Mouse (Mus musculus): ENCODE results near the gene Babam2. TPM values are rescaled to one million over a fixed set of nuclear protein-coding genes. Genes with fewer than 3 reads are reported as not detected.

Gene Babam2
- polyA plus RNA-seq, 1 experiment from 2014 or later, result 35.7 TPM

DNA sequence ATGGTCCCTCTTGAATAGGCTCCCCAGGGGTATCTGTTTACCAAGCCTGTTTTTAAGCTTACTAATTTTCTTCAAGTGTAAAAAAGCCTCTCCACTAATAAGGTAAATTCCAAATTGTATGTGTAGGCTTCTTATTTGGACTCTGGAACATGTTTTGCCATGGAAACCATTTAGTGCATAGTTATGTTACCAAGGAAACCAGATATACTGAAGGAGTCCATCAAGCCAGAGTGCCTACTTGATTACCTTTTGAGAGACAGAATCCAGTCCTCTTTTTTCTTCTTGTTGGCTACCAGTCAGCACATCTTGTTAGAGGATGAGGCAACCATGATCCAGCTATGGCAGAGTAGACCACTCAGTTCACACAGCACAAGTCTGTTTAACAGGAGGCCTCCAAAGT is 222.6 kb downstream of the Babam2 start:
- Histone ChIP-seq H3K27me3 (ENCODE audit: low read depth, poor library complexity, severe bottlenecking) (no peaks in the 10 kb centered on the region), H3K36me3 (no peaks in the 10 kb centered on the region), H3K9me3 (replicated peaks) (no peaks in the 10 kb centered on the region), H3K4me1 (peaks cover 8% of the 10 kb centered on the region; the same call in 1 of the 2 replicates), H3K27ac (no peak overlapping the region), H3K4me3 (no peak overlapping the region)
- no peak for DNase-seq (ENCODE audit: low spot score)

DNA sequence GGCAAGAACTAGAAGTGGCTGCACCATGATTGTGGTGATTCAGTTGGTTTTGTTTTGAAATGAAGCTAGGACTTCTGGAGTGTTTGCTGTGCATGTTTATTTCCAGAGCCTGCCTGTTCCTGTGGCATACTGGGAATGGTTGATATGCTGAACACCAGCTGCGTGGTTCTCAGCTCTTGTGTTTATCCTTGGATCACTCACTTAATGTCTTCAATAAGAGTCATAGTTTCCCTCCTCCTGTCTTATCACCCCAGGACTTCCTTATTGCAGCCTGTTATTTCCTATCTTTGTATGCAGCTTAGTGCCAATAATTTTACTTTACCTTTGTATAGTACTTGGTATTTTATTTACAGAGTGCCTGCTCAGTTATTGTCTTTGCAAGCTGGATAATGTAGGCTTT is 223.4 kb downstream of the Babam2 start:
- Histone ChIP-seq H3K36me3 (no peaks in the 10 kb centered on the region), H3K9me3 (replicated peaks) (no peaks in the 10 kb centered on the region), H3K4me3 (no peak overlapping the region), H3K27ac (no peak overlapping the region), H3K4me1 (peaks cover 5% of the 10 kb centered on the region; the same call in 1 of the 2 replicates), H3K27me3 (ENCODE audit: low read depth, poor library complexity, severe bottlenecking) (no peaks in the 10 kb centered on the region)
- WGBS, result 83% methylated on average over 1 of the region's 1 CpGs
- no peak for DNase-seq (ENCODE audit: low spot score)

DNA sequence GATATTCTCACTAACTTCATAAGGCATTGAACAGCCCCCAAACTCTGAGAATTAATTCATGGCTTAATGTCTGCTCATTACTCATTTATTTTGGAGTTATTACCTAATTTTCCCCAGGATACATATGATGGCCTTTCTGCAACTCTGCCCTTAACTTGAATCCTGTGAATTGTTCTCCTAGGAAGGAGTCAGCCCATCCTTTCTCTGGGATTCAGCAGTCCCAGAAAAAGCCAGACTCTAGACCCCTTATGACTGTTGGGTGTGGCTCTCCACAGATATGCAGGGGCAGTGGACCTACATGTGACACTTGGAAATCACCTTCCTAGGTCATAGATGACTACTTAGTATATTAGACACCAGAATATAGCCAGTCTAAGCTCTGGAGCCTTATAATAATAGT is 226.6 kb downstream of the Babam2 start:
- Histone ChIP-seq H3K27ac (no peak overlapping the region), H3K4me1 (no peaks in the 10 kb centered on the region), H3K4me3 (no peak overlapping the region), H3K9me3 (replicated peaks) (no peaks in the 10 kb centered on the region), H3K27me3 (ENCODE audit: low read depth, poor library complexity, severe bottlenecking) (no peaks in the 10 kb centered on the region), H3K36me3 (no peaks in the 10 kb centered on the region)
- no peak for DNase-seq (ENCODE audit: low spot score)

DNA sequence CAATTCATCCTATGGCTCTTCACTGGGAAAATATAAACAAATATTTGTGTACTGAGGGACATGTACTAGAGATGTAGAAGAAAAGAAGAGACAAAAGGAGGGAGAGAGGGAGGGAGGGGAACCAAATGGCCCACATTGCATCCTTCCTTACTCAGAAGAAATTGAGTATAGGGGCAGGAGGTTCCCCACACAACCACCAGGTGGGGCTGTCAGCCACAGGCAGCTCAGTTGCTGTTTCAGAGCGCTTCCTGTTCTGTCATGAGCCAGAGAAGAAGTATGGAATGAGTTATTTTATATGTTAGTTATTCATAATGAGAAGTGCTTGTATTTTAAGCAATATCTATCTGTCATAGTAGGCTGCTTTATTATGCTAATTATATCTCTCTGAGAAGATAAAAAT is 229.1 kb downstream of the Babam2 start:
- DNase-seq (ENCODE audit: low spot score), result peak; percentile 41
- 90% methylated on average over 1 of the region's 1 CpGs for WGBS

DNA sequence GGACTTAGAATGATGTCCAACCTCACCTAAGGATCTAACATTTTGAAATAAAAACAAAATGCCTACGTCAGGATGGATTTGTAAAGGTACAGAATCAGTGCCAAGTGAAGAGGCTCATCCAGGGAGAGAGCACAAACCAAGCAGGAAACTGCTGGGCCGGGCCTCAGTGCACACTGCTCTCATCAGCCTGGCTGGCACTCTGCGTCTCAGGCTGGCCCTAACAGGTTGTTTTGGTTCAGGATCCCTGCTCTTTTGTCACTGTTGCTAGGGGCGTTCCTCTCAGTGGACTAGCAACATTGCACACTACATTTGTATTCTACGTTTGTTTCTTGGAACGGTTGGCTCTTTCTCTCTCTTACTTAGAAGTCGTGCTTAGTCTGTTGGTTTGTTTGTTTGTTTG is 231.5 kb downstream of the Babam2 start:
- DNase-seq (ENCODE audit: low spot score), result no peak
- 86% methylated on average over 7 of the region's 7 CpGs for WGBS
- no peaks in the 10 kb centered on the region for H3K9me3 ChIP-seq (replicated peaks)
- H3K27me3 ChIP-seq (ENCODE audit: low read depth, poor library complexity, severe bottlenecking), result no peaks in the 10 kb centered on the region
- no peak overlapping the region for H3K4me3 ChIP-seq
- H3K27ac ChIP-seq, result no peak overlapping the region
- no peaks in the 10 kb centered on the region for H3K36me3 ChIP-seq
- peaks cover 9% of the 10 kb centered on the region; the same call in 1 of the 2 replicates for H3K4me1 ChIP-seq

More for the DNA sequence above, 229.1 kb downstream of the Babam2 start:
- H3K4me1 ChIP-seq, result peaks cover 6% of the 10 kb centered on the region; the same call in 1 of the 2 replicates
- no peak overlapping the region for H3K4me3 ChIP-seq
- no peaks in the 10 kb centered on the region for H3K9me3 ChIP-seq (replicated peaks)
- H3K36me3 ChIP-seq, result no peaks in the 10 kb centered on the region
- no peaks in the 10 kb centered on the region for H3K27me3 ChIP-seq (ENCODE audit: low read depth, poor library complexity, severe bottlenecking)
- H3K27ac ChIP-seq, result no peak overlapping the region

DNA sequence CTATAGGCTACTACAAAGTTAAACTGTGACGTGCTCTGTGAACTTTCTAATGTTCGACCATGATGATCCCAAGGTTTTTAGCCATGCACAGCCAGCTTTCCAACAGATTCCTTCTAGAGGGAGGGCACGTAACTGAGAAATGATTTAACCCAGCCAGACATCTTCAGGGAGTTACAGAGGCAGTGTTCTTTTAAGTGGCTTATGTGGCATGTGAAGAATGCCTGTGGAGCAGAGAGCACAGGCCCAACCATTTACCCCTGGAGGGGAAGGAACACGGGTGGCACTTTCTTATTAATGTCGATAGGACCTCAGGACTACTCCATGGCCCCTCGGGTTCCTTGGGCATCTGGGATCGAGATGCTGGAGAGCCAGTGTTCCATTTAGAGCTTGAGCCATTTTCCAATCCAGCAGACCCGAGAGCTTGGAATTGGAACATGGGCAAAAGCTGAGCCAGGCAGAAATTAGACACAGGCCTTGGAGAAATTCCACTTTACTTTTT is 233.7 kb downstream of the Babam2 start:
- Histone ChIP-seq H3K4me1 (peaks cover 21% of the 10 kb centered on the region), H3K27me3 (ENCODE audit: low read depth, poor library complexity, severe bottlenecking) (no peaks in the 10 kb centered on the region), H3K36me3 (no peaks in the 10 kb centered on the region), H3K9me3 (replicated peaks) (no peaks in the 10 kb centered on the region), H3K27ac (no peak overlapping the region), H3K4me3 (no peak overlapping the region)
- DNase-seq (ENCODE audit: low spot score), result no peak
- 83% methylated on average over 8 of the region's 8 CpGs for WGBS

DNA sequence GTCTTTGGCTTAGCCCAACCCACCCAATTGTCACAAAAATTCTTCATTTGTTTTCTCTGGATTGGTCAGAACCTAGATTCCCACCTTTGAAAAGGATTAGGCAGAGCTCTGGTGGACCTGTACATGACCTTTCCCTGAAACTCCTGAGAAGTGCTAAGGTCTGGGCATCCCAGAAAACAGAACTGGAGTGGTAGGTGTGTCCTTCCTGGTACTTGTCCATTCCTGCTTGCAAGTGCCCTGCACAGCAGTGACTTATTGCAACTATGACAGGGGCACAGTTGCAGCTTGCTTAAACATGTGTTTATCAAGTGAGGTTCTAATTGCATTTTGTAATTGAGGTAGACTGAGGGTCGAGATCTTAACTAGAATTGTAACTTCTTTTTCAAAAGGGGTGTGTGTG is 234.2 kb downstream of the Babam2 start:
- Histone ChIP-seq H3K27ac (no peak overlapping the region), H3K9me3 (replicated peaks) (no peaks in the 10 kb centered on the region), H3K36me3 (no peaks in the 10 kb centered on the region), H3K4me3 (no peak overlapping the region), H3K27me3 (ENCODE audit: low read depth, poor library complexity, severe bottlenecking) (no peaks in the 10 kb centered on the region), H3K4me1 (peaks cover 21% of the 10 kb centered on the region)
- 83% methylated on average over 1 of the region's 1 CpGs for WGBS
- DNase-seq (ENCODE audit: low spot score), result no peak

DNA sequence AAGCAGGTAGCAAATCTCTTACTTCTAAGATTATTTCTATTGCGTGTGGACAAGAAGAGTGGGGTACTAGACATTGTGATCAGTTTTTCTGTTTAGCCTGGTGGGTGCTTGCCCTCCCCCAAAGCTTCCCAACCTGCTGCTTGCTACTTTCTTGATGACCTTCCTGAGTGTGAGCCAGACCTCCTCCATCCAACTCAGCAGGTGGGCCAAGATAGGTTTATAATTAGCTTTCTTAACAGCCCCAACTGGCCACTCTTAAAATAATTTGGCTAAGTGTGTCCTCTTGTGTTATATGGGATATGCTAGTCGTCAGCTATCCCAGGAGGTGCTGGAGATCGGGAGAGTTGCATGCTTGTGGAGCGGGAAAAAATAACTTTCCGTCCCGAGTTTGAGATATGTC is 235.8 kb downstream of the Babam2 start:
- H3K27ac ChIP-seq, result no peak overlapping the region
- H3K27me3 ChIP-seq (ENCODE audit: low read depth, poor library complexity, severe bottlenecking), result no peaks in the 10 kb centered on the region
- 92% methylated on average over 6 of the region's 6 CpGs for WGBS
- DNase-seq (ENCODE audit: low spot score), result no peak
- H3K36me3 ChIP-seq, result no peaks in the 10 kb centered on the region
- H3K4me3 ChIP-seq, result no peak overlapping the region
- no peaks in the 10 kb centered on the region for H3K9me3 ChIP-seq (replicated peaks)
- peaks cover 21% of the 10 kb centered on the region for H3K4me1 ChIP-seq

DNA sequence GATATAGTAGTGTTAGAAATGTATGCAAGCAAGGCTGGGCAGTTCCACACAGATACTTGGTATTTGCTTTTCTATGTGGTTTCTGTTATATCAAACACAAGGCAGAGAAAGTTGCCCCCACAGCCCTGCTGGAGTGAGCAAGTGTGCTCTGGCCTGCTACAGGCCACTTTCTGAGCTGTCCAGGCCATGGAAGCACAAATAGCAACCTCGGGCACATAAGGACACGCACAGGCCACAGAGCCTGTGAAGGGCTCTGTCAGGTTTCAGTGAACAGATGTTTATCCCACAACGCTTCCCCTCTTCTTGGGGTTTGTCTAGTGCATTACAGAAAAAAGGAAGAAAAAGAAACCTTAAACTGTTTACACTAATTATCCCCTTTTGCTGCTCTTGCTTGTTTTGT is 236.9 kb downstream of the Babam2 start:
- H3K27me3 ChIP-seq (ENCODE audit: low read depth, poor library complexity, severe bottlenecking), result no peaks in the 10 kb centered on the region
- peaks cover 21% of the 10 kb centered on the region for H3K4me1 ChIP-seq
- H3K36me3 ChIP-seq, result no peaks in the 10 kb centered on the region
- H3K9me3 ChIP-seq (replicated peaks), result no peaks in the 10 kb centered on the region
- peak overlapping the region; percentile 79 for H3K27ac ChIP-seq
- 79% methylated on average over 3 of the region's 3 CpGs for WGBS
- no peak overlapping the region for H3K4me3 ChIP-seq
- no peak for DNase-seq (ENCODE audit: low spot score)

DNA sequence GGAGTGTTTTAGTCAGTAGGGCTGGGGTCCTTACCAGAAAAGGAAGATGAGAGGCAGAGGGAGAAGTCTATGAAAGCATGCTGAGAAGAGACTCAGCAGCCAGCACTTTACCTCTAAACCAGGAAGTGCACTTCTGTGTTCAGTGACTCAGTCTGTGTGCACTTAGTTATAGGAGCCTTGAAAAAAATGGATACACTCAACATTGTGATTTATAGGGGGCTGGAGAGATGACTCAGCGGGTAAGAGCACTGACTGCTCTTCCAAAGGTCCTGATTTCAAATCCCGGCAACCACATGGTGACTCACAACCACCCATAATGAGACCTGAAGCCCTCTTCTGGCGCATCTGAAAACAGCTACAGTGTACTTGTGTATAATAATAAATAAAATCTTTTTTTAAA is 238.5 kb downstream of the Babam2 start:
- no peak overlapping the region for H3K4me3 ChIP-seq
- 87% methylated on average over 3 of the region's 3 CpGs for WGBS
- peaks cover 20% of the 10 kb centered on the region for H3K4me1 ChIP-seq
- no peak overlapping the region for H3K27ac ChIP-seq
- H3K9me3 ChIP-seq (replicated peaks), result no peaks in the 10 kb centered on the region
- no peaks in the 10 kb centered on the region for H3K27me3 ChIP-seq (ENCODE audit: low read depth, poor library complexity, severe bottlenecking)
- DNase-seq (ENCODE audit: low spot score), result no peak
- H3K36me3 ChIP-seq, result no peaks in the 10 kb centered on the region

DNA sequence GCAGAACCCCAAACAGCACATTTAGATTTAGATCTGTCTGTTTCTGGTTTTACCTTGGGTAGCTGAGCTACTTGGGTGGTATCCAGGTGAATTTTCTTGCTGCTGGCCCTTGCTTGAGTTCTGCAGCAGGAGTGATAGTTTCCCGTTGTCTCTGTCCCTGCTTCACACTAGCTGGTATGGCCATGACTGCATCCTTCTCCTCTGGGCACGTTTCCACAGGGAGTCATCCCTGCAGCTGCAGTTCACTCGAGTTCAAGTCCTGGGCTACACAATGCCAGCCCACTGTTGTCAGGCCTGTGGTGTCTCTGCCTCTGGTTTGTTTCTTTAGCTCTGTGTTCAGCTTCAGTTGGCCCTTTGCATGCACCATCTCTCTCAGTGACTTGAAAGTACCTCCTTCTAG is 239.0 kb downstream of the Babam2 start:
- Histone ChIP-seq H3K4me3 (no peak overlapping the region), H3K9me3 (replicated peaks) (no peaks in the 10 kb centered on the region), H3K27ac (no peak overlapping the region), H3K36me3 (no peaks in the 10 kb centered on the region), H3K4me1 (peaks cover 15% of the 10 kb centered on the region), H3K27me3 (ENCODE audit: low read depth, poor library complexity, severe bottlenecking) (no peaks in the 10 kb centered on the region)
- WGBS, result 77% methylated on average over 3 of the region's 3 CpGs
- DNase-seq (ENCODE audit: low spot score), result no peak

DNA sequence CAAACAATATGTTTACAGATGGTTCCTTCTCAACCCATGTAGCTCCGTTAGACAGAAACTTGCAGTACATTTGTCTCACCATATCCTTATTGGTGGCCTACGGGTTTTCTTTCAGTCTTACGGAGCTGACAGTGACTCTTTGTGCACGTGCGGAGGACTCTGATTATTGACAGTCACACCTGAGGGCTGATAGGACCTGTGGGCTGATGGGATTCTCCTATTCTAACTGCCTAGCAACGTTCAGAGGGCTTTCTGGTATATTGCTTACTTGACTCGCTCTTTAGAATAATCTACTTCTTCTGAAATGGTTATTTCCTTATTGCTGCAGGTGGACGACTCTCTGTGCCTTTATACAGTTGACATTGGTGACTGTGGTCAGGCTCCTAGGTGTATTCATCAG is 243.4 kb downstream of the Babam2 start:
- Histone ChIP-seq H3K36me3 (no peaks in the 10 kb centered on the region), H3K9me3 (replicated peaks) (no peaks in the 10 kb centered on the region), H3K27ac (no peak overlapping the region), H3K4me1 (no peaks in the 10 kb centered on the region), H3K4me3 (no peak overlapping the region), H3K27me3 (ENCODE audit: low read depth, poor library complexity, severe bottlenecking) (no peaks in the 10 kb centered on the region)
- WGBS, result 91% methylated on average over 8 of the region's 8 CpGs
- DNase-seq (ENCODE audit: low spot score), result no peak

DNA sequence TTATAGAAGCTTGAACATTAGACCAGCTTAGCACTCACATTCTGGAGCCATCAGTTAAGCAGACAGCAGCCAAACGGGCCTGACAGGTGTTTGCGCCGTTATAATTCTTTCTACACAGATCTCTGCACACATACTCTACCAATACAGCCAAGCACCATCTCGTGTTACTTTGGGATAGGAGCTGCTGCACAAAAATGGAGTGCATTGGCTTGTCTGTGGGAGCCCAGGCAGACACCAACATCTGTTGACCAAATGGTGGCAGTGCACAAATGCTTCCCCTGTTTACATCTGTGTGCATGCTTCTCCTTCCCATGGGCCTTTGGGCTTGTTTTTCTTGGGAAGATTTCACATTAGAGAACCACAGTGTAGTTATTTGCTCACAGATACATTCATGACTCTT is 249.7 kb downstream of the Babam2 start:
- no peaks in the 10 kb centered on the region for H3K9me3 ChIP-seq (replicated peaks)
- H3K27me3 ChIP-seq (ENCODE audit: low read depth, poor library complexity, severe bottlenecking), result no peaks in the 10 kb centered on the region
- no peak overlapping the region for H3K4me3 ChIP-seq
- no peaks in the 10 kb centered on the region for H3K36me3 ChIP-seq
- DNase-seq (ENCODE audit: low spot score), result peak; percentile 50
- 42% methylated on average over 4 of the region's 4 CpGs for WGBS
- H3K27ac ChIP-seq, result peak overlapping the region; percentile 65; the same call in 1 of the 2 replicates
- H3K4me1 ChIP-seq, result peaks cover 7% of the 10 kb centered on the region

DNA sequence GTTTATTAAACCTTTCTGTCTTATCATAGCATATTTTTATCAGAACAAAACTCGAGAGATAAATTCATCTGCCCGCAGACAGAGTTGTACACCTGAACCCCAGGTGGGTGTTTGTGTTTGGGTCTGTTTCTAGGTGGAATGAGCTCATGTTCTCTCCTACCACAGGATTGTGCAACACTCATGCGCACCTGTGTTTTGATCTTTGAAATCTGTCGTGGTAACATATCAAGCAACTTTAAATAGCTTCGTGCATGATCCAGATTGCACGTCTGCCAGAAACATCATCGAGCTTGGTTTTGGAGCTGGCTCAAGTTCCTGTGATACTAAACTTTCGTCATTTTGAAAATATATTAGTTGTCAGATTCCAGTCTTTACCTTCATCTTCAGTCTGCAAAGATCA is 251.9 kb downstream of the Babam2 start:
- no peak for DNase-seq (ENCODE audit: low spot score)
- Histone ChIP-seq H3K9me3 (replicated peaks) (no peaks in the 10 kb centered on the region), H3K27me3 (ENCODE audit: low read depth, poor library complexity, severe bottlenecking) (no peaks in the 10 kb centered on the region), H3K27ac (no peak overlapping the region), H3K4me1 (peaks cover 7% of the 10 kb centered on the region), H3K36me3 (no peaks in the 10 kb centered on the region), H3K4me3 (no peak overlapping the region)
- 94% methylated on average over 8 of the region's 8 CpGs for WGBS

All from limb, embryonic 10.5 days (tissue).